Mouse (Mus musculus) hematopoietic stem cell, adult 5-6 weeks (primary cell): ENCODE measurements at regions not wholly inside any gene's neighbourhood (a gene's known extent, or its start where the extent isn't known, plus 50 kb on each side); places are given as distances from the start of the nearest gene placed in this dataset.

ENCODE experiments used
- ATAC-seq, 2 experiments: fragments of 125-278 bp in 1 of 2; replicated peaks in 1 of 2; 2 replicates each; pipeline ENCODE4 v1.8.0; 2016 to 2017; ENCODE audit warnings: inconsistent platforms in 2 of 2, mild to moderate bottlenecking in 2 of 2, moderate number of reproducible peaks in 2 of 2, low read depth in 1 of 2, moderate TSS enrichment in 1 of 2; ENCODE audit not compliant: low FRiP score in 2 of 2, poor library complexity in 2 of 2, severe bottlenecking in 2 of 2, insufficient read depth in 1 of 2, low TSS enrichment in 1 of 2

DNA sequence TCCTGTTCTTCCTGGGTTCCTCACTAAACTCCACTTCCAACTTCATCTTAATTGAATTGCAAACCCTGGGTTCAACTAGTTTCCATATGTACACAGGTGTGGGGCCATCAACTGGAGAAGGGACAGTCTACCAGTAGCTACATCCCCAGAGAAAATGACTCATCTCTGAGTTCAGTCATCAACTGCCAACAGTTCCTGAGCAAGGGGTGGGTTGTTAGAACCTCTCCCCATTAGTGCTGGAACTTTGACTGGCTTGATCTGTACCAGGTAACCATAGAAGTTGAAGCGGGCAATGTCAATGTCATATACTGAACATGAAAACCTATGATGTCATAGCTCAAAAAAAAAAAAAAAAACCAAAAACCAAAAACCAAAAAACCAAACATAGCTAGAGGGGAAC lies 69.8 kb downstream of the Gm21750 start:
- no peak for ATAC-seq

DNA sequence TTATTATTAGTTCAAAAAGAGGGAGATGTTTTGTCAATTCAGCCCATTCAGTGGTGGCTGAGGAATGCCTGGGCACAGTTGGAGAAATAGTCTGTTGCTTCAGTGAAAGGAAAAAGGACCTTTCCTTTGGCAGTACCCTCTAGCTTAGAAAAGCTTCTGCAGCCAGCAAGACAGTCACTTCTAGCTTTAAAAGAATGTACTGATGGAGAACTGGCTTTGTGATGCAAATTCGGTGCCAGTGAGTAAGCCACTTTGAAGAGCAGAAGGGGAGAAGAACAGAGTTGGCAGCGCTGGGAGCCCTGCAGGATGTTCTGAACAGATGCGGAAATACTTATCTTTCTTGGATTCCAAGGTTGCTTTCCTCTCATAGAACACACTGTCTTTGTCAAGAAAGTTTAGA lies 71.1 kb downstream of the Gm21750 start:
- no peak for ATAC-seq

DNA sequence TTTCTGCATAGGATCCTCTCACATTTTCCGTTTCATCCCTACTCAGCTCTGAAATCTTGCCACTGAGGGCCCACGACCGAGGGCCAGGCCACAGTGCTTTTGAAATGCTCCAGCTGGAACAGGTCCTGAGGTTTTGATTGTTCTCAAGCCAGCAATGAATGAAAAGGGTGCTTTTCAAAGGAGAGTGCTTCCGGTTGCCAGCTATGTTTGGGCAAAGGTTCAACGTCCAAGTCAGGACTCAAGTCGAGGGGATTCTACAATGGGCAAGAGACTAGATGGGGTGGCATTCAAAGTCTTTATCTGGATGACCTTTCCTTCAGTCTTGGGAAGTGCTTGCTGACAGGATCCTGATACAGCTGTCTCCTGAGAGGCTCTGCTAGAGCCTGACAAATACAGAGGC lies 89.8 kb downstream of the Gm21750 start:
- ATAC-seq, result no peak

DNA sequence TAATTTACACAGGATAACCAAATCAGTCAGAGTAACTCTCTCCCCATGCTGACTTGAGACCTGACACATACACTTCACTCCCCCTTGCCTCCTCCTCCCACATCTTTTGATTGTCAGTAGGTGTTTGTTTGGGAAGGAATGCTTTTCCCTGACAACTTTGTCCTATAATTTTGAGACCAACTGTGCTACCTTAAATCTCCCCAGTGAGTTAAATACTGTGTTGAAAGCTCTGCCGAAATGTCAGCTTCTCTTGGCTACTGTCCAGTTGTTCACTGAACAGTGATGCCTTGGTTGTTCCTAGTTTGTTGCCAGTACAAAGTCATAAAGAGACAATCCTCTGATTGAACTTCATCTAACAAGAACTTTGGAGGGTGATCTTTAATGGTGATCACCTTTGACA lies 99.0 kb downstream of the Gm21750 start:
- no peak for ATAC-seq

DNA sequence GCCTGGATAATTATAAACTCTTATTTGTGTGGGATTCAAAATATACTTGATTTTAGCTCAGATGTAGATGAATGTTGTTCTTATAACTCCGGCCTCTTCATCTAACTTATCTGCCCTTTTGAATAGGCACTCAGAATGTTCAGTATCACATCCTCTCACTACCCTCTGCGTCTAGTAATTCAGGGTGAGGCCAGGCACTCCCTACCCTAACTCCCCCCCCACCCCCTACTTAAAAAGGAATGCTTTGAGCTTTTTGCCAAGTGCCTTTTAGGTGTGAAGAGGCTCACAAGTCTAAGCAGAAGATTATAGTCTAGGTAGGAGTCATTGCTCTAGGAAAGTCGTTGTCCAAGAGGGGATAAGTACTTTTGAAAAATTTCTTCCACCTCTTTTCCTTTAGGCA lies 111.9 kb downstream of the Gm21750 start:
- ATAC-seq, result no peak

DNA sequence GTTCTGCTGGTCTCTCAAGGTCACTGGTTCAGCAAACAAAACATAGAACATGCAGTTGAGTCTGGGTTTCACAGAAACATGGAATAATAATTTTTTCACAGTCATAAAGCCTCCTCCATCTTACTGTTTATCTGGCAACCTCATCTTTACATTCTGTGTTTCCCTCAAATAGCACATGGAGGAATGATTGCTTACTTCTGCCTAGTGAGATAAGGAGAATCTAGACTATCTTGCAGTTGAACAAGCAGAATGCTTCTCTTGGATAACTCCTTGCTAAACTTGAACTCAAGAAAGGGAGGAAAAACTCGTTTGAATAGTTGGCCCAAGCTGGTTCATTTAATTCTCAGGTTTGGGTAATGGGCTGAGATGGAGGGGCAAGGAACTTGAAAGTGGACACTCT lies 112.8 kb downstream of the Gm21750 start:
- ATAC-seq, result no peak

DNA sequence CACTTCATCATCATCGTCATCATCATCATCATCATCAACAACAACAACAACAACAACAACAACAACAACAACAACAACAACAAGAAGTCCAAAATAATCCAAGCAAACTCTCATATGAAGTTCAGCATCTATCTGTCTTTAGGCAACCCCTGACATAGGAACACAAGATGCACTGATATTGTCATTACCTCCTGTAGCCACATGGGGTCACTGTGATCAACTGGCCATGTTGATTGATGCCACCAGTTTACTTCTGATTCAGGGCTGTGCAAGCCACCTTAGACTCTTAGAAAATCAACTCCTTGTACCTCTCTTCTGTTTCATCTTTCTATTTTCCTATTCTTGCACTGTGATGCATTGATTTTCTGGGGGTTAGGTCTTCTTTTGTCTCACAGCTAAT lies 115.0 kb downstream of the Gm21750 start:
- ATAC-seq, result peak; percentile 75 to 78

DNA sequence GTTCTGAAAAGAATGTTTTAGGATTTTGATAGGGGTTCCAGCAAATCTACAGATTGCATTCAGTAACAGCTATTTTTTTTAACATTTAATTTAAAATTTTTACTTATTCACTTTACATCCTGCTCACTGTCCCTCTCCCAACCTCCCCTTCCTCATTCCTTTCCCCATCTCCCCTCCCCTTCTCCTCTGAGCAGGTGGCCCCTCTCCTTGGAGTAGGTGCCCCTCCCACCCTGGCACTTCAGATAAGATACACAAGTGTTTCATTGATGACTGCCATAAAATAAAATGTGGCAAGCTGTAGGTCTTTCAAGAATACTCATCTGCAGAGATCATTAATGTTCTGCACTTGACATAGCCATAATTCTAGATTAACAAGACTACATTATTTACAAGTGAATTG lies 146.1 kb downstream of the Gm21750 start:
- ATAC-seq, result no peak

DNA sequence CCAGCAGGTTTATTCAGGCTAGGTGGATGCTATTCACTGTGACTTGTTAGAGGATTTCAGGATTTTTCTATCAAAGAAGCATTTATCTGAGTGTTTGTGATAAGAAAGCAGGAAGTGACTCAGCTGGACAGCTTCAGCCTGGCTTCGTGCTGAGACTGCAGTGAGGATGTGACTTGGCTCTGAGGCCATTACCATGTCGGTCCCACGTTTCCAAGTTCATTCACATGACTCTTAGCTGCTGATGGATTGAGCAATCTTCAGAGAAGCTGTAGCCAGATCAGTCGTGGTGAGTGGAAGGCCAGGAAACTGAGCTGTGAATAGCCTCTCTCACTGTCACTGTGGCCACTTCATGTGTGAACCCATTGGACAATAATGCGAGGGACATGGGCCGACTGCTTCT lies 177.9 kb downstream of the Gm21750 start:
- ATAC-seq, result peak; percentile 45 to 46; a peak in 1 of 4 replicates

DNA sequence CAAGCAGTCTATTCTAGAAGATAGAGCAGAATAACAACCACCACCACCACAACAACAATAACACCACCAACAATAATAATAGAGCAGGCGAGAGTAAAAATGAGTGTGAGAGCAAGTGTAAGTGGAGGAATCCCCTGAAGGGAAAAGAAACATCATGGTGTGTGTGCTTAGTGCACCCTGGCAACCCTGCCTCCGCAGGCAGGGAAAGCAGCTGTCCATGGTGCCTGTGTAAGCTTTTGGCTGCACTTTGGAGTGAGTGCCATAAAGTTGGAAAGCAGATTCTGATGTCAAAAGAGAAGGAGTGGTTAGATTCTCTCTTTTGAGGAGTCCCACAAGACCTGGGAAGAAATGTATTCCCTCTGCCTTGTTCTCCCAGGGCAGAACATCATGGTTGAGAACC lies 200.8 kb downstream of the Gm21750 start:
- no peak for ATAC-seq

DNA sequence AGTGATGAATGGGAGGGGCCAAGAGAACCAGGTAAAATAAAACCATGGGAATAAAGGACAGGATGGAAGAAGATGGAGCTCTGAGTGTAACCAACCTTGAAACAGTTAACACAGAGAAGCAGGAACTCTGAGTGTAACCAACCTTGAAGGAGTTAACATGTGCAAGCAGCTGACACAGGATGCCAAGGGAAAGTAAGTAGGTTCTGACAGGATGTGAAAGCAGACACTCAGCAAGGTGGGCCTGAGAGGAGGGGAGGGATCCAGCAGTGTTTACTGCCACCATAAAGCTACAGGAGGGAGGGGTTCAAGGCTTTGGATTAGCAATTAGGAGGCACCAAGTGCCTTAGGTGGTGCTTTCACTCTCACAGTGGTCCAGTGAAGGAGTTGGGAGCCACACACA lies 213.3 kb downstream of the Gm21750 start:
- no peak for ATAC-seq

DNA sequence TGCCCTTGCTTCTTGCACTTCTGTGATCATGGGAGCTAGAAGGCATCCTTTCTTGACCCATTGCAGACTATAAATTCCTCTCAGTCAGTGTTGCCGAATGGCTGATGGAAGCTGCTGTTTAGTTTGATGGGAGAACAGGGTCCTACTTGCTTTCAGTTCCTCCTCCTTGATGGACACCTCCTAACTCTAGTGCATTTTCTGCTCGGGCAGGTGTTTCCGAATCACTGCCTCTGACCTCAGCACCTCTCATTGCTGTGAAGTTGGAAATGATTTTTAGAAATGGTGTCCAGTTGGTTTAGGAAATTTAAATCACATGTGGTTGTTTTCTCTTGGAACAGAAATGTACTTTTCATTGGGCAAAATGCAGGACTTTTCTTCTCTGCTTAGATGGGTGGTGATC lies 214.9 kb downstream of the Gm21750 start:
- ATAC-seq, result no peak

DNA sequence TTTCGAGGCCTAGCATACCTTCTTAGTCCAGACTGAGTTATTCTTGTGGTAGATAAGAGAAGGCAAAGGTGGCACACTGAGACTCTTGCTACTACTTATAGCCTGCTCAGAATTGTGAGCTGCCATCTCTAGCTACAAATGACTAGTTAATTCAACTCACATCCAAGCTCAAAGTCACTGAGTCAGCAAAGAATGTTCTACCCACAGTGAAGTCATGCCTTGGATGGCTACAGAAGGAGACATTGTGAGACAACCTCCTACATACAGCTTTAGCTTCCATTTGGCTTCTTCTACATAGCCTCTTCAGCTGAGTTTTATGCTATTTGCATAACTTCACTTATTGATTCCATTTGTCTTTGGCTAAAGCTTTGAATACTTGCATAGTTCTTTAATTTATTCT lies 217.2 kb downstream of the Gm21750 start:
- ATAC-seq, result no peak

DNA sequence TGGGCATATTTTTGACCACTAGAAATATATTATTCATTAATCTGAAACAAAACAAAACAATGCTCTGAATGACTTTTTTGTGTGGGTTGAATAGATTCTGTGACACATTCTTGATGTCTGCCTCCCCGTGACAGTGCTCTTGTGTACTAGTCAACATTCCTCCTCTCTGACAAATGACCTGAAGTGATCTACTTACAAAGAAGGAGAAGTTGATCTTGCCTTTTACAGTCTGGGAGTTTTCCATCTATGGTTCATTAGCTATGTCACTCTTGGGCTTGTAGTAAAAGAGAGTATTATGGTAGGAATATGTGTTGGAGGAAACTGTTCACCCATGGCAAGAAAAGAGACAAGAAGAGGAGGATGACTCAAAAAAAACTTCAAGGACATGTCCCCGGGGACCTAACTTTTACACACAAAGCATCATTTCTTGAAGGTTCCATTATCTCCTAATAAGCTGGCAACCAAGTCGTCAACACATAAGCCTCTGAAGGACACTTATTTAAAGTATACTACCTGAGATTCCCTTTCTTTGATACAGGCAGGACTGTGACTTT lies 217.9 kb downstream of the Gm21750 start:
- ATAC-seq, result no peak

DNA sequence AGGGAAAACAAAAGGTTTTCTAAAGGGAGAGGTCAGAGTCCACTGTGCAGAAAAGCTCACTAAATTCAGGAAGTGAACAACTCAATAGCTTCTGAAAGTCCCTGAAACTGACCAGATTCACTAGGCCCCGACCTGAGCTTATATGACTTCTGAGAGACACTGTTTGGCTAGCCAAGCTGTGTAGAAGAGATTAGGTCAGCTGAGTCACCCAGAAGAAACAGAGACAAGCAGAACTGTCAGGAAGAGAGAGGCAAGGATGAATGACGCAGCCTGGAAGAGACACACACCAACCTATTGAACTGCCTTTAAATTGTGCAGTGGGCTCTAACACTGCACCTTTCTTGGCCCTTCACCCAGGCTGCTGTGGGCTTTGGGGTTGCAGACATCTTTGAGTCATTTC lies 230.4 kb downstream of the Gm21750 start:
- no peak for ATAC-seq

DNA sequence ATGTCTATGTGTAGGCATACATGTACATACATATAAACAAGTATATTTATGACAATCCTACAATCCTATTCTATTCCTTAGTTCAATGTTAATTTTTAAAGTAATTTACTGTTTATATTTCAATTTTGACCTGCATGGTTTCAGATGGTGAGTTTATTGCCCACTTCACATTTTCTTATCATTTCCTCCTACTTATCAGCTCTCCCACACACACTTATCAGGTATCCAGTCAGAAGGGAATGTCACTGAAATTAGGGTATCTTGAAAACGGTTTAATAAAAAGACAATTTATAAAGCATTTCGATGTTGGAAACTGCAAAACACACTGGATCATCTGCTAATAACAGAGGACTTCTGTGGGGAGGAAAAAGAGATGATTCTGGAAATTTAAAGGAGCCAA lies 233.8 kb downstream of the Gm21750 start:
- no peak for ATAC-seq

DNA sequence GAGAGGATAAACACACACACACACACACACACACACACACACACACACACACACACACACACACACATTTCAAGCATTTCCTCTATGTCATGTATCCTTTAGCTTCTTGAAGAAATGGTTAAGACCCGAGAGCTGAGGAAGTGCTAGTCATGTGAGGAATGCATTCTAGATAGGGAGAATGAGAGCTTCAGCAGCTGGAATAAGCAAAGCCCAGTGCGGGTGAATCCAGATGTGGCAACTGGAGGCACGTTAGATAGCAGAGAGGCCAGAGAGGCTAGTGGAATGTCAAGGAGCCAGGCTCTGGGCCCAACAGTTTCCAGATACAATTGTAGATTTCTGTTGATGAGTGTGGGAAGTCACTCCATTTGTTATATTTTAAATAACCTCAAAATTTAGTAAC lies 234.2 kb downstream of the Gm21750 start:
- no peak for ATAC-seq

DNA sequence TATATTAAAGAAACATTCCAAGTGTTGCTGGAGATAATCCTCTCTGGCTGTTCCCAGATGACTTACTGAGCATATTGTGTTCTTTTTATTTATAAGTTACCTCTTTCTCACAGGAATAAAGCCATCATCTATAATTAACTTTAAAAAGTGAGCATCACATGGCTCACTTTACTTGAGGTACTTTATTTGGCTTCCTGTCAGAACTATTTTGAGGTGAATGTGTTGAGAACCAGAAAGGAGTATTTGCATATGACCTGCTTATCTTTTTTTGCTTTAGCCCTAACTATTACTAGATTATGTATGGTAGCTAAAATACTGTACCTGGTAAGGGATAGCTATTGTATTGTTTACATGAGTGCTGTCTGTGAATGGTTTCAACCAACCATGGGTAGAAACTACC lies 238.1 kb downstream of the Gm21750 start:
- no peak for ATAC-seq

DNA sequence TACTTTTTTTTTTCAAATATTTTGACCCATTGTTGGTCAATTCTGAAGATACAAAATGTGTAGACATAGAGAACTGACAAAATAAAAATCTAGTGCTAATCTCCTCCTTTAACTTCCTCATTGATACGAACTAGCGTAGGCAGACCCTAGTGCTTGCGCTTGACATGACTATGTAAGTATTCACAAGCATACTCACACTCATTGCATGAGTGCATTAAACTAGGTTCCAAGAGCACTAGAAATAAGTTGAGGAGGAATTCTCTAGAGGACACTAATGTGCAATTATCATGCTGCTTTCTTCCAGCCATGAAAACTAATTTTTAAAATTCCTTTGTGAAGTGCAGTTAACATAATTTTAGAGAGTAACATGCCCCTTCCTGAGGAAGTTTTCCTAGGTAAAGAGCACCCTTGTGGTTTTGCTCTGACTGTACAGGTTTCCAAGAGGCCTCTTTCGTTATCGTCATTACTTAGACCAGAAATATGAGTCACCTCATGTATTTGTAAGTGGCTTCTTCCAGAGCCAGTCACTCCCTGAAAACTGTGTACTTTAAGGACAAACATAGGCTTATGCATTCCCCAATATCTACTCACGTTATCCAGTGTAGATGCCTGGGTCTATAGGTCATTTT lies 241.2 kb downstream of the Gm21750 start:
- ATAC-seq, result peak in 1 of 2 experiments; percentile 4; a peak in 1 of 4 replicates
